Mouse (Mus musculus) heart, postnatal 14 days (tissue): ENCODE results near the gene Wfdc18. TPM values are rescaled to one million over a fixed set of nuclear protein-coding genes. Genes with fewer than 3 reads are reported as not detected.
A peak's percentile ranks its signal among the peaks of the same experiment; 100 is the strongest.

ENCODE experiments used
- DNase-seq, 2 experiments: peaks; one replicate each; pipeline ENCODE4 v3.0.0; 2021 to 2022
- intact Hi-C: fragments of 180-260 bp; cut with DNase I; formaldehyde crosslinking; loops from one replicate; pipeline ENCODE4 v1.15.1; 2025
- total RNA-seq, 2 experiments: library from RNA; stranded (reverse); gene quantifications; 2 replicates each; pipeline ENCODE4 v1.2.3; 2021

Gene Wfdc18
- total RNA-seq, 2 experiments from 2014 or later, result not detected

GRCm38 (mm10) chr11:83741841-83742240 is 33.0 kb downstream of the Wfdc18 start:
- intact Hi-C loops, result no loop called here
- no peak for DNase-seq

DNA sequence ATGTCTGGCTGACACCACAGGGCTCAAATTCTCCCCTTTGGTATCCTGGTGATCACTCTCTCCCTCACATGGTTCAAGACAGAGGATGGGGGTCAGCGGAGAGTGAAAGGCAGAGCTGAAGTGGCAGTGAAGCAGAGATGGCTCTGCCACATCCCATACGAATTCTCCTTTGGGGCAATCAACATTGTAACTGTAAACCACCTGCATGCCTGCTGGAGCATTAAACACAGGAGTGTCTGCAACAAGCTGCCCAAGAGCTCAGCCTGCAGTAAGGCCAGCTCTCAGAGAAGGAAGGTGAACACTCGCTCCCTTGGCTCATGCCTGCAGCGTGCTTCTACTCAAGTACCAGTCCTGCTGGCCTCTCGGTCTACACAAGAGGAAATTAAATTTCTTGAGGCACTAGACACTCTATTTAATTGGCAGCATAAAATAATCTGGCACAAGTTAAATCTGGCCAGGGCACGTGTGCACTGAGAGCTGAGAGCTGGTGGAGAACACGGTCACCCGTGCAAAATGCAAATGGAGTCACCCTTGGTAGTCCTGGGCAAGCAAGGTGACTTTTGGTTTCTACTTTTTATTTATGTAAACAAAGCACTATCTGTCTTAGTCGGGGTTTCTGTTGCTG is 34.0 kb downstream of the Wfdc18 start:
- no peak for DNase-seq
- intact Hi-C loops, result loop anchor here (1.0 kb wide), 1 partner anchor 189 kb away; no protein-coding TSS in a partner anchor

DNA sequence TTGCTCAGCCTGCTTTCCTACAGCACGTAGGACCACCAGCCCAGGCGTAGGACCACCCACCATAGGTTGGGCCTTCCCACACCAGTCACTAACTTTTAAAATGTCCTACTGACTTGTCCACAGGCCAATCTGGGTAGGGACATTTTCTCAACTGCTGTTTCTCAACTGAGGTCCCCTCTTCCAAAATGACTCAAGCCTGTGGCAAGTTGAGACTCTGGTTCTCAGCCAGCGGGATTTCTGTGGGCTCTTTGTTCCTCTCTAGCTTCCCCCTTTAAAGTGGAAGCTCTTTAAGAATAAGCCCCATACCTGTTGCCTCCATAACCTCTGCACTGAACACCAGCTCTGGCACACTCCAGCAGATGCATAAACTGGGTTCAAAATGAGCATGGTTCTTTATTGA is 34.7 kb downstream of the Wfdc18 start:
- intact Hi-C loops, result loop anchor here (1.0 kb wide), 1 partner anchor 189 kb away; no protein-coding TSS in a partner anchor
- no peak for DNase-seq

DNA sequence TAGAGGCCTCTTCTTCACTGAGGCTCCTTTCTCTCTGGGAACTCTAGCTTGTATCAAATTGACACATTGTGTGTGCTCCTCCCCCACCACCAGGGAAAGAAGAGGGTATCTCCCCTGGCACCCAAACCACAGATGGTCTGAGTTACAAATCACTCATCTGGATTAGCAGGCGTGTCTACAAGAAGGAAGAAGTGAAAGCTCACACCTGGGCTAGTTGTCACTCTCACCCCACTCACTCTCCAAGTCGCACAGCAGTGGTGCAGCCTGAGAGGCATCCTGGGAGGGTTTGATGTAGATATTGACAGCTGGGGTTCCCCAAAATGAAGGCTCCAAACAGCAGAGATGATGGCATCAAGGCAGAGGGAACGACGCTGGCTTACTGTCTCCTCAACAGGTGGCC is 37.3 kb downstream of the Wfdc18 start:
- no peak for DNase-seq
- intact Hi-C loops, result no loop called here

- no peak for DNase-seq
- intact Hi-C loops, result no loop called here
These were observed 37.9 kb downstream of the Wfdc18 start, which contains the start of gene Wfdc21 for GRCm38 (mm10) chr11:83746681-83747080. Wfdc21 (plus strand) TSS chr11:83746940.

DNA sequence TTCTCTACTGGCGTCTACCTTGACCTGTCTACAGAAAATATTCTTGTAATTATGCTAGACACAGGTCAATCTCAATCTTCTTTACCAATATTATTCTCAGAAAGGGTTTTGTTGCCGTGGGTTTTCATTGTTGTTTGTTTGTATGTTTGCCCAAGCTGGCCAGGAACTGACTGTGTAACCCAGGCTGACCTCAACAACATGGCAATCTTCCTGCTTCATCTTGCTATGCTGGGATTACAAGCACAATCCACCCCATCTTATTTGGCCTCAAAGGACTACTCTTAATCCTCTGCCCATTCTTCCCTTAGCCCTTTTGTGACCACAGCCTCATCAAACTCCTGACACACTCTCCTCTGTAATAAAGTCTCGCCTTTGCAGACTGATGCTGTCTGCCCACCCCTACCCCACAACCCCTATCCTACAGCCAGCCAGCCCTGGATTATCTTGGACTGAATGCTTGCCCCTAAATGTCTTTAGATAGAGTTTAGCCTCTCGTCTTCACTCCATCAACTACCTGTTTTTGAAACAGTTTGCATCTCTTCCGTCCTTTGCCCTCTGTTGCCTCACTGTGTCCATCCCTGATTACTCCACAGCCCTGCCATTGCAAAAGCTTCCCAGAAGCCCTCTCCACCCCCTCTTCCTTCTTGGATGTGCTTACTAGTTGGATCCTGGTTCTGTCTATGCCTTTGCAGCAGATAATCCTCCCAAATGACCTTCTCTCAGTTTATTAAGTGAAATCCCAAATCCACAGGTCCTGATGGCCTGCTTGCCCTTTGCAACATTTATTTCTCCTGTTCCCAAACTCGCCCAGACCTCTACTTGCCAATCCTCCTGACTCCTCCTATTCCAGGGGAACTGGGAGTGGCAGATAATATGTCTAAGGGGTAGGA is 38.8 kb downstream of the Wfdc18 start:
- no peak for DNase-seq
- intact Hi-C loops, result no loop called here

DNA sequence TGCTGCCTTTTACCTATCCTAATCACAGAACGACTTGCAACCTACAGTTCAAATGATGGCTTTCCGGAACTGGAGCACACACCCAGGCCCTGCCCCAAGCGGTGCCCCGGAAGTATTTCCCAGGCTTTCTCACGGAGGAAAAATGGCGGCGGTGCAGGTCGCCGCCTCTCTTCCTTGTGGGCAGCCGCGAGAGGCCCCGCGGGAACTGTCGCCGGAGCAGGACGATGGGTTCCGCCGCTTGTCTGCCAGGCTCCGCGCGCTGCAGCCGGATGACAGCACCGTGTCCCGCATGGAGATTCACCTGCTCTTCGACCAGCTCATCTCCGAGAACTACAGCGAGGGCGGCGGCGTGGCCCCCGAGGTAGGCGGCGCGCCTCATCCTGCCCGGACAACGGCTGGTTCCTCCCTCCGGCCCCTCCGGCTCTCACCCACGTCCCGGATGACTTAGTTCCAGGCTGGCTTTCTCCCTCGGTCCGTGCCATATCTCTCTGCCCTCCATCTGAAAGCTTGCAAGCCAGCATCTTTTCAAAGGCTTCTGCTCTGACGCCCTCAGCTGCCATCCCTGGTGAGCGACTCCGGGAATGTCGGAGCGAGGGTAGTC is 44.9 kb downstream of the Wfdc18 start, which contains the start of gene Heatr6:
Heatr6 (plus strand) TSS at position 116 of the 601 bp plus-strand sequence.
- DNase-seq, result peak; percentile 88 to 94
- intact Hi-C loops, result no loop called here

DNA sequence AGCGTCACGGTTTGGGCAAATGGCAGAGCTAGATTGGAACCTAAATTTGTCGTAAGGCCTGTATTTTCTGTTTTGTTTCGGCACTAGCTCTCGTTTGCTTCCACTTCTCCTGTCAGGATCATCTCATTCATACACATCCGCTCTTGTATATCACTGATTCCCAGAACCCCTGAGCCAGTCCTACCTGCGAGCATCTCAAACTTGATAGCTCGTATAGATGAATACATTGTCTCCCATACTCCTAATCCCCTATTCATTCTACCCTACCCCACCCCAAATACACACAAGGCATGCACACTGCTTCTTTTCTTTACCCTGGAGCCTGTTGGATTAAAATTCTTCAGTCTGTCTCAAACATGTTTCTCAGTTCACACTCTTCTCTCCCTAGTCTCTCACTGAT is 45.4 kb downstream of the Wfdc18 start:
- intact Hi-C loops, result no loop called here
- DNase-seq, result no peak

Other genes starting within 250 kb of the Wfdc18 start
- 1 to 10 TPM; 7.6 to 9.6 TPM for gene Mmp28, start 245.9 kb upstream of the Wfdc18 start, total RNA-seq
- 10 to 100 TPM; 37.8 to 38.5 TPM for gene Taf15, start 235.9 kb upstream of the Wfdc18 start, total RNA-seq
- not detected for gene Heatr9, start 186.8 kb upstream of the Wfdc18 start, total RNA-seq
- gene Ccl5, start 178.5 kb upstream of the Wfdc18 start, total RNA-seq, result under 1 TPM in 1 of 2 experiments, not detected in 1; 0.93 TPM
- gene Ccl9, start 130.4 kb upstream of the Wfdc18 start, total RNA-seq, result 1 to 10 TPM; 7.9 to 8.9 TPM
- 10 to 100 TPM in 1 of 2 experiments, 1 to 10 TPM in 1; 9.9 to 12.8 TPM for gene Ccl6, start 115.9 kb upstream of the Wfdc18 start, total RNA-seq
- gene Rpl9-ps1, start 63.4 kb upstream of the Wfdc18 start, total RNA-seq, result not detected
- not detected for gene Ccl3, start 59.7 kb upstream of the Wfdc18 start, total RNA-seq
- gene Ccl4, start 46.4 kb upstream of the Wfdc18 start, total RNA-seq, result not detected
- gene Wfdc17, start 5.0 kb upstream of the Wfdc18 start, total RNA-seq, result 1 to 10 TPM; 2.2 to 3.1 TPM
- under 1 TPM; 0.76 to 0.80 TPM for gene Wfdc21, start 37.9 kb downstream of the Wfdc18 start, total RNA-seq
- 1 to 10 TPM; 6.1 to 7.7 TPM for gene Heatr6, start 44.7 kb downstream of the Wfdc18 start, total RNA-seq
- not detected for gene Hnf1b, start 141.0 kb downstream of the Wfdc18 start, total RNA-seq
- 10 to 100 TPM; 10.1 TPM for gene Ddx52, start 233.0 kb downstream of the Wfdc18 start, total RNA-seq